Mouse (Mus musculus): ENCODE results near the gene Ftl1-ps1. TPM values are rescaled to one million over a fixed set of nuclear protein-coding genes. Genes with fewer than 3 reads are reported as not detected.

Gene Ftl1-ps1
- 29.0 and 29.6 TPM in 2 replicates for total RNA-seq (2017)

GRCm38 (mm10) chr13:74399298-74399839, at the start of gene Ftl1-ps1:
TSS of gene Ftl1-ps1 (plus strand) at chr13:74399694.
- no peak for ATAC-seq (ENCODE audit: extremely low read depth, insufficient number of reproducible peaks, low FRiP score, poor library complexity, severe bottlenecking)

DNA sequence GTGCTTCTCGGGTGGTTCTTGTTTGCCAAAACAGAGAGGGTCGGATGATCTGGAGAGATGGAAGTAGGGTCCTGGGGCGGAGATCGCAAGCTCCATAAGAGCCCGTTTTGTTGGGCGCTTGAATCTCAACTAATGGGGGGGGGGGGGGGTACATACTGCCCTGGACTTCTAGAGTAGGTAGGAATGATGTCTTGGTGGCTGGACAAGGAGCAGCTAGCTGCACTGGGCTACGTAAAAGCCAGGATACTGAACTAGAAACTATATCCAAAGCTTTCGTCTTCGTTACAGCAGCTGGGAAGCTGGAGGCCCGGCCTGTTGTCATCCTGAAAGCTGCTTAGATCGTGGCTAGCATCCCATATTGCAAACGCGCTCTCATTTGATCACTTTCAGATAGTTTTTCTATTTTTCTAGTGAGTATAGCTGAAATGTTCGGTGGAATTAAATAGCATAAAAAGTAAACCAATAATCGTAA, 49.0 kb upstream of the Ftl1-ps1 start:
- ATAC-seq (ENCODE audit: extremely low read depth, insufficient number of reproducible peaks, low FRiP score, poor library complexity, severe bottlenecking): no peak

DNA sequence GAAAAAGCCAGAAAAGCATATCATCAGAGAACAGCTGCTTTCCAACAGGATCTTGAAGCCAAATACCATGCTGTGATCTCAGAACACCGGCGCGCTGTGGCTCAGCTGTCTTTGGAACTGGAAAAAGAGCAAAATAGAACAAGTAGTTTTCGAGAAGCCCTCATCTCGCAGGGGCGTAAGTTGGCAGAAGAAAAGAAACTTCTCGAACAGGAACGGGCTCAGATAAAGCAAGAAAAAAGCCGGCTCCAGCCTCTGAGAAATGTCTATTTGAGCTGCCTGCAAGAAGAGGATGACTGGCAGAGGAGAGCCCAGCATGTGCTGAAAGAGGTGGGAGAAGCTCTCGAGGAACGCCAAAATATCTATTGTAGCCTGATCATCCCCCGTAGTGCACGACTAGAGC, 43.0 kb upstream of the Ftl1-ps1 start:
- ATAC-seq (ENCODE audit: extremely low read depth, insufficient number of reproducible peaks, low FRiP score, poor library complexity, severe bottlenecking): no peak

- peak; percentile 71; the same call in 1 of the 2 replicates for ATAC-seq (ENCODE audit: extremely low read depth, insufficient number of reproducible peaks, low FRiP score, poor library complexity, severe bottlenecking)
These were observed 37.3 kb upstream of the Ftl1-ps1 start for GRCm38 (mm10) chr13:74362218-74362617.

DNA sequence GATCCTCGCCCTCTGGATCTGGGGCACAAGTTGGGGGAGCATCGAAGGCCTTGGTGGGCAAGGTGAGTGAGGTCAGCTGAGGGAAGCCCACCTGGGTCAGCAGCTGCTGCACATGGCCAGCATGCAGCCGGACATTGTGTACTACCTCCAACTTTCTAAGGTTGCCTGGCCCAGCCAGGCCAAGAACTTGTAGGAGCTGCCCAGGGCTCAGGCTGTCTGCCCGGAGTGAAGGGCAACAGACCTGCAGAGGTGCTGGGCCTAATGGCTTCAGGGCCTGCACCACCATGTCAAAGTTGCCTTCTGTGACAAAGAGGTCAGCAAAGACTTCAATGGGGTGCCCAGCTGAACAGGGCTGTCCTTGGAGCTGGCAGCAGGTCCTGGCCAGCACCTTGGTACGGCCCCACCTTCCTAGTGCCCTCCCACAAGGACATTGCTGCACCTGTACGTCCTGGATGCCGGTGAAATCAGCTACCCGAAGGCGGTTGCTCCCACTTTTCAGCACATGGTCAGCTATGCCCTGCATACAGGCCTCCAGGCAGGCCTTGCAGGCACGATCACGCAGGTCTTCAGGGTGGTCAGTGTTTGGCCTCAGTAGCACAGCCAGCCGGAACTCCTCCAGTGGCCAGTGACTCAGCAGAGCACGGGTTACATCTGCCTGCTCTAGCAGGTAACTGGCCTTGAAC, 36.2 kb upstream of the Ftl1-ps1 start:
- ATAC-seq (ENCODE audit: extremely low read depth, insufficient number of reproducible peaks, low FRiP score, poor library complexity, severe bottlenecking): no peak

DNA sequence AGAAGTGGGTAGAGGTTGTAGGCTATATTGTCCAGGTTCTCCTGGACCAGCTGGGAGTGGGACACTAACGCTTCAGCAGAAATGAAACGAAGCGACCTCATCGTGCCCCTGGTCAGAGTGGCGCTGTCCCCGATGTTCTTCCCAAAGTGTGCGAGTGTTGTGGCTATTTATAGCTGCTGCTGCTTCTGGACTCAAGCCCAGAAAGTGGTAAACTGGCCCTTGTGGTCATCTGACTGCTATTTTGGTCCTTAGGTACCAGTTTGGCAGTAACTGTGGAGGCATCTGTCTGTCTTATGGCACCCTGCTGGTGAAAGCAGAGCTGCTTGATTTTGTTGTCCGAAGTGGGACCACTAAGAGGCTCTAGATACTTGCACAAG, 35.6 kb upstream of the Ftl1-ps1 start, which contains the start of gene Lrrc14b:
Gene Lrrc14b, minus strand, starts transcription at position 147 of the 377 bp plus-strand sequence.
- no peak for ATAC-seq (ENCODE audit: extremely low read depth, insufficient number of reproducible peaks, low FRiP score, poor library complexity, severe bottlenecking)

GRCm38 (mm10) chr13:74381533-74382276, 17.8 kb upstream of the Ftl1-ps1 start:
- ATAC-seq (ENCODE audit: extremely low read depth, insufficient number of reproducible peaks, low FRiP score, poor library complexity, severe bottlenecking): no peak

DNA sequence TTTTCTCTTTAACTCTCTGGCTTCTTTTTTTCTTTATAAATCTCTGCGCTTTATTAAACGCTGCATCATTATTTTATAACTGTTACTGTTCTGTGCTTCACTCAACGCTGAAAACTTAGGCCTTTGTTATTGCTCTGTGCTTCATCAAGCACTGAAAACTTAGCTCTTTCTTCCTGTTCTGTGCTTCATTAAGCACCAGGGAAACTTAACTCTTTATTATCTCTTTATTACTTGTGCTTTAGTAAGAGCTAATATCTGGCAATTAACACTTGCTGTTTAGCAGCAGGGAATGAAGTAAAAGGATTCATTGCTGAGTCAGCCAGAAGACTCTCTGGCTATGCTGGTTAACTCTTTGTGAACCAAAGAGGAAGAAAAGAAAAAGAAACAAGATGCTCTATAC, 17.2 kb upstream of the Ftl1-ps1 start:
- no peak for ATAC-seq (ENCODE audit: extremely low read depth, insufficient number of reproducible peaks, low FRiP score, poor library complexity, severe bottlenecking)

GRCm38 (mm10) chr13:74389730-74390129, 9.8 kb upstream of the Ftl1-ps1 start:
- no peak for ATAC-seq (ENCODE audit: extremely low read depth, insufficient number of reproducible peaks, low FRiP score, poor library complexity, severe bottlenecking)

DNA sequence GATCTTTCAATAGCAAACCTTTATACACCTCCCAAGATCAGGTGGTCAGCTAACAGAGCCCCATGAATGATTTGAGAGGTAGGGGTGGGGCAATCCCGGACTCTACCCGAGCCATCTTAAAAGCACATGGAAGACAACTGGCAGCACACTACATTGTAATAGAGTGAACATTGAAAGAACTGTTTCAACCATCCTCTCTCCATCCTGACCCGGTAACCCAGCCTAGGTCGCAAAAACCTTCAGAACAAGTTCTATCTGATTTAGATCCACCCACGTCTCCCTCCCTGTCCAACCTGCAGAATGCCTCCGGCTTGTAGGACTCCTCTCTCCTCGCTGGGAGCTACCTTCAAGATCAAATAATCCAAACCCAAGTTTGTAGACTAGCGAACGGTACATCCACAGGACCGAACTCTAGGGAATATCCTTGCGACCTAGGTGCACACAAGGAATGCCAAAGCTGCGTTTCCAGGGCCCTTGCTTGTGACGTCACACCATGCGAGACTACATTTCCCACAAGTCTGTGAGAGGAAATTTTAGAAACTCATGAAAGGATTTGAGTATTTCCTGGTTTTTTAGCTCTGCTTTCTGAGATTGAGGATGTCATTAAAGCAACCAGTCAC, 9.0 kb upstream of the Ftl1-ps1 start, which contains the start of gene Zfp72:
Gene Zfp72, minus strand, starts transcription at position 466 of the 620 bp plus-strand sequence.
- ATAC-seq (ENCODE audit: extremely low read depth, insufficient number of reproducible peaks, low FRiP score, poor library complexity, severe bottlenecking): peak; percentile 64

- ATAC-seq (ENCODE audit: extremely low read depth, insufficient number of reproducible peaks, low FRiP score, poor library complexity, severe bottlenecking): no peak
These were observed 8.3 kb upstream of the Ftl1-ps1 start for GRCm38 (mm10) chr13:74391156-74391555.

GRCm38 (mm10) chr13:74439895-74440294, 40.4 kb downstream of the Ftl1-ps1 start:
- ATAC-seq (ENCODE audit: extremely low read depth, insufficient number of reproducible peaks, low FRiP score, poor library complexity, severe bottlenecking): no peak

Other genes with a start within 250 kb of the Ftl1-ps1 start
- gene Exoc3, start 191.0 kb upstream of the Ftl1-ps1 start, total RNA-seq (2017): 64.6 and 75.3 TPM in 2 replicates
- gene Ahrr, start 107.4 kb upstream of the Ftl1-ps1 start, total RNA-seq (2017): 0.12 TPM in 2 replicates
- gene Pdcd6, start 82.1 kb upstream of the Ftl1-ps1 start, total RNA-seq (2017): 106 and 110 TPM in 2 replicates
- 248 and 251 TPM in 2 replicates for gene Sdha, start 49.4 kb upstream of the Ftl1-ps1 start, total RNA-seq (2017)
- gene Ccdc127, start 49.4 kb upstream of the Ftl1-ps1 start, total RNA-seq (2017): 14.2 and 22.0 TPM in 2 replicates
- 0.23 TPM in 1 of 2 replicates, not detected in the other for gene Lrrc14b, start 35.7 kb upstream of the Ftl1-ps1 start, total RNA-seq (2017)
- 2.8 and 3.8 TPM in 2 replicates for gene Zfp72, start 8.9 kb upstream of the Ftl1-ps1 start, total RNA-seq (2017)
- 12.8 and 14.6 TPM in 2 replicates for gene Zfp825, start 94.3 kb downstream of the Ftl1-ps1 start, total RNA-seq (2017)
- gene Erap1, start 239.9 kb downstream of the Ftl1-ps1 start, total RNA-seq (2017): 58.9 and 62.6 TPM in 2 replicates